Mouse (Mus musculus) colon, adult 2 months (tissue): ENCODE measurements around the gene Hrnr. TPM values are rescaled to one million over a fixed set of nuclear protein-coding genes. Genes with fewer than 3 reads are reported as not detected.

ENCODE experiments used
- polyA plus RNA-seq: library from polyadenylated mRNA; depleted of rRNA; stranded (reverse); fragments of >200 nt; gene quantifications from 2 replicates; pipeline ENCODE4 v1.2.3, GENCODE M21; 2012; rRNA removed

Hrnr gene
- not detected in 2 replicates for polyA plus RNA-seq

GRCm38 (mm10) chr3:93319449-93319848 is at the start of gene Hrnr:
Hrnr (plus strand) TSS chr3:93319749.

DNA sequence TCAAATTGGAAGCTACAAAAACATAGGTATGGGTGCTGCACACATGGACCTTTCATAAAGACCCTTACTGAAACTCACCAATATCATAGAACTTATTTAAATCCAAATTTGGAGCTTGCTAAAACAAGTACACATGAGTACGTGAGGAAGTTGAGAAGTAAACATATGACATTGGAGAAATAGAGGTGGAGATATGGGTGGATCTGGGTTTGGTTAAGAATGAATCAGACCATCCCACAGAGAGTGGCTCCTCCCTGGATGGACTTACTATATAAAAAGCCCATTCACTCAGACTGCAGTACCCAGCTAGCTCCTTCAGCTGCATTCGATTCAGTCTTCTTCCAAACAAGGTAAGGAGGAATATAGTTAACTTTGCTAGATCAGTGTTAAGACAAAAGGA is 46.3 kb upstream of the Hrnr start, which contains the start of gene Flg:
TSS of gene Flg (plus strand) at position 301 of the 400 bp plus-strand sequence.

Other genes starting within 250 kb of the Hrnr start
- gene Crnn, start 175.0 kb upstream of the Hrnr start, polyA plus RNA-seq: 0.29 and 0.38 TPM in 2 replicates
- gene Flg2, start 122.5 kb upstream of the Hrnr start, polyA plus RNA-seq: not detected in 2 replicates
- not detected in 2 replicates for gene Flg, start 46.2 kb upstream of the Hrnr start, polyA plus RNA-seq
- not detected in 2 replicates for gene Rptn, start 74.0 kb downstream of the Hrnr start, polyA plus RNA-seq
- gene Tchh, start 122.6 kb downstream of the Hrnr start, polyA plus RNA-seq: 0.05 TPM in 2 replicates
- not detected in 2 replicates for gene Tchhl1, start 149.0 kb downstream of the Hrnr start, polyA plus RNA-seq
- gene S100a11, start 200.7 kb downstream of the Hrnr start, polyA plus RNA-seq: 85.5 and 91.8 TPM in 2 replicates
- gene S100a10, start 235.3 kb downstream of the Hrnr start, polyA plus RNA-seq: 143 and 148 TPM in 2 replicates